In the genomic region with DNA sequence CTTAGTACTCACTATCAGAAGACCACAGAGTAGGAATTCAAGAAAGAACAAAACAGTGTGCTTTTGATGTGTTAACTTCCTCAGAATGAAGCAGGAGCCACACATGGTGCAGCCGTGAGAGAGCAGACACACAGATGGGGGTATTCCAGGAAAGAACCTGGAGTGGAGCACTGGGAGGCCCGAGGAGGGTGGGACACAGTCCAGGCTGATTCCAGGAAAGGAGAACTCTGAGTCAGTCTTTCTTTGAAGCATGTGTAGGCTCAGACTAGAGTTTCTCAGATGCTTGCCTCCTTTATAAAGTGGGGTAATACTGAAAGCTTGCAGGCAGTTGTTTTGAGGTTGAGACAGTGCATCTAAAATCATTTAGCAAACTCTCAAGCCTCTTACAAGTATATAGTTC, we compare ENCODE assay signal across 19 mouse cellular contexts. TPM values are rescaled to one million over a fixed set of nuclear protein-coding genes. Genes with fewer than 3 reads are reported as not detected.
"Had no signal": no experiment of that assay in that cellular context is flagged by ENCODE, and none has a peak within 500 bp of the region (broad histone marks: within the 10 kb centered on the region; RNA-seq: fewer than 3 reads in every experiment).

No protein-coding gene starts in this region.

- H3K9ac ChIP-seq: neural tube, embryonic 12.5 days; neural tube, embryonic 13.5 days; neural tube, embryonic 15.5 days; stomach, embryonic 15.5 days had no signal

- H3K27me3 ChIP-seq: neural tube, embryonic 12.5 days; neural tube, embryonic 13.5 days; neural tube, embryonic 15.5 days; stomach, embryonic 15.5 days had no signal

- DNase-seq: retina, postnatal 1 day; right cerebral cortex, adult 18-20 months; right cerebral cortex, postnatal 14 days; spleen, adult 18-20 months; thymus, adult 18-20 months; thymus, adult 2 months; thymus, postnatal 14 days; thymus, postnatal 25 days; thymus, postnatal 36 days; thymus, postnatal 4 days had no signal

- H3K4me2 ChIP-seq: neural tube, embryonic 12.5 days; neural tube, embryonic 13.5 days; neural tube, embryonic 15.5 days; stomach, embryonic 15.5 days had no signal

- H3K27ac ChIP-seq: neural tube, embryonic 12.5 days; neural tube, embryonic 13.5 days; neural tube, embryonic 15.5 days; stomach, embryonic 15.5 days; stomach, postnatal 0 days had no signal

- H3K36me3 ChIP-seq: neural tube, embryonic 12.5 days; neural tube, embryonic 13.5 days; neural tube, embryonic 15.5 days; stomach, embryonic 15.5 days had no signal

- H3K4me1 ChIP-seq: neural tube, embryonic 12.5 days; neural tube, embryonic 13.5 days; neural tube, embryonic 15.5 days had no signal

- H3K4me3 ChIP-seq: neural tube, embryonic 12.5 days; neural tube, embryonic 13.5 days; neural tube, embryonic 15.5 days; stomach, embryonic 15.5 days had no signal

- H3K9me3 ChIP-seq: neural tube, embryonic 12.5 days; neural tube, embryonic 13.5 days; neural tube, embryonic 15.5 days; stomach, embryonic 15.5 days had no signal

RNA-seq across cellular contexts. Expression of gene Ankk1, which starts 34.6 kb away (rescaled TPM):
- polyA plus RNA-seq: neural tube, embryonic 12.5 days; neural tube, embryonic 13.5 days; neural tube, embryonic 15.5 days; small intestine, adult 2 months; spleen, adult 2 months had no signal

RNA-seq across cellular contexts. Expression of gene Drd2, which starts 51.8 kb away (rescaled TPM):
- polyA plus RNA-seq: small intestine, adult 2 months; spleen, adult 2 months; stomach, embryonic 14.5 days; stomach, postnatal 0 days; urinary bladder, adult 2 months had no signal
